Mouse (Mus musculus) yolk sac, embryonic 10.5 days (tissue): ENCODE data around the gene Olfr1494.

Source experiments
- DNase-seq: peaks from one replicate; pipeline ENCODE4 v3.0.0-alpha.2; 2017; ENCODE audit warnings: low spot score

Gene Olfr1494

GRCm38 (mm10) chr19:13739428-13739827 lies at the start of gene Olfr1494:
TSS of gene Olfr1494 (plus strand) at chr19:13739728.
- DNase-seq, result no peak

GRCm38 (mm10) chr19:13696968-13697367 lies 42.6 kb upstream of the Olfr1494 start, which contains the start of gene Olfr1491:
TSS of gene Olfr1491 (plus strand) at chr19:13697268.
- DNase-seq, result no peak

GRCm38 (mm10) chr19:13722978-13723377 lies 16.6 kb upstream of the Olfr1494 start, which contains the start of gene Olfr1493-ps1:
TSS of gene Olfr1493-ps1 (plus strand) at chr19:13723278.
- no peak for DNase-seq

GRCm38 (mm10) chr19:13749366-13749765 lies 9.8 kb downstream of the Olfr1494 start:
- DNase-seq, result no peak

- no peak for DNase-seq
Measured at GRCm38 (mm10) chr19:13764306-13764705, 24.8 kb downstream of the Olfr1494 start, which contains the start of gene Olfr1495. TSS of gene Olfr1495 (plus strand) at chr19:13764606.

- no peak for DNase-seq
Measured at GRCm38 (mm10) chr19:13768565-13769276, 29.2 kb downstream of the Olfr1494 start.

- DNase-seq, result no peak
Measured at GRCm38 (mm10) chr19:13777578-13777977, 38.0 kb downstream of the Olfr1494 start, which contains the start of gene Olfr1496. TSS of gene Olfr1496 (plus strand) at chr19:13777878.

GRCm38 (mm10) chr19:13798102-13798501 lies 58.6 kb downstream of the Olfr1494 start, which contains the start of gene Olfr1497:
TSS of gene Olfr1497 (minus strand) at chr19:13798202.
- DNase-seq, result no peak
